Mouse (Mus musculus): Measurements from ENCODE around the gene Atp4a. TPM values are rescaled to one million over a fixed set of nuclear protein-coding genes. Genes with fewer than 3 reads are reported as not detected.

The Atp4a gene
- polyA plus RNA-seq, 1 experiment from 2014 or later: 0.80 TPM

DNA sequence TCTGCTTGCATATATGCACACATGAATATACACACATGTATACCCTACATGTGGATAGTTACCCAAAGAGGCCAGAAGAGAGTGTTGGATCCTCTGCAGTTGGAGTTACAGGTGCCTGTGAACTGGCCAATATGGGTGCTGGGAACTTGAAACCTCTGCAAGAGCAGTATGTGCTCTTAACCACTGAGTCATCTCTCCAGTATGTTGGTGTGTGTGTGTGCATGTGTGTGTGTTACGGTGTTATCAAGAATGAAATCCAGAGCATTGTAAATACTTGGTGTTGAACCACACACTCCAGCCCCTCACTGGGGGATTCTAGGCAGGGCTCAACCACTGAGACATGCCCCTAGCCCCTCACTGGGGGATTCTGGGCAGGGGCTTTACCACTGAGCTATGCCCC is 4.6 kb upstream of the Atp4a start:
- no peak for ATAC-seq
- H3K4me3 ChIP-seq (ENCODE audit: low read depth, low read length): no peak overlapping the region
- WGBS: 62% methylated on average over 1 of the region's 1 CpGs
- no peaks in the 10 kb centered on the region for H3K36me3 ChIP-seq (ENCODE audit: control insufficient read depth, insufficient read depth)
- no peak overlapping the region for H3K9ac ChIP-seq (ENCODE audit: low read depth, low read length)
- no peaks in the 10 kb centered on the region for H3K27me3 ChIP-seq (replicated peaks; ENCODE audit: control insufficient read depth, insufficient read depth, low read length)
- no peaks in the 10 kb centered on the region for H3K9me3 ChIP-seq (ENCODE audit: control insufficient read depth)
- H3K27ac ChIP-seq (ENCODE audit: low read depth, low read length): peak overlapping the region; percentile 83; the same call in 1 of the 2 replicates
- TF ChIP-seq CTCF (IDR thresholded peaks at IDR 0.05; ENCODE audit: low read depth): no peak
- peaks cover 13% of the 10 kb centered on the region; the same call in 1 of the 2 replicates for H3K4me1 ChIP-seq (replicated peaks; ENCODE audit: control insufficient read depth, insufficient read depth, low read length)
- no peak overlapping the region for H3K4me2 ChIP-seq (replicated peaks; ENCODE audit: low read depth)

DNA sequence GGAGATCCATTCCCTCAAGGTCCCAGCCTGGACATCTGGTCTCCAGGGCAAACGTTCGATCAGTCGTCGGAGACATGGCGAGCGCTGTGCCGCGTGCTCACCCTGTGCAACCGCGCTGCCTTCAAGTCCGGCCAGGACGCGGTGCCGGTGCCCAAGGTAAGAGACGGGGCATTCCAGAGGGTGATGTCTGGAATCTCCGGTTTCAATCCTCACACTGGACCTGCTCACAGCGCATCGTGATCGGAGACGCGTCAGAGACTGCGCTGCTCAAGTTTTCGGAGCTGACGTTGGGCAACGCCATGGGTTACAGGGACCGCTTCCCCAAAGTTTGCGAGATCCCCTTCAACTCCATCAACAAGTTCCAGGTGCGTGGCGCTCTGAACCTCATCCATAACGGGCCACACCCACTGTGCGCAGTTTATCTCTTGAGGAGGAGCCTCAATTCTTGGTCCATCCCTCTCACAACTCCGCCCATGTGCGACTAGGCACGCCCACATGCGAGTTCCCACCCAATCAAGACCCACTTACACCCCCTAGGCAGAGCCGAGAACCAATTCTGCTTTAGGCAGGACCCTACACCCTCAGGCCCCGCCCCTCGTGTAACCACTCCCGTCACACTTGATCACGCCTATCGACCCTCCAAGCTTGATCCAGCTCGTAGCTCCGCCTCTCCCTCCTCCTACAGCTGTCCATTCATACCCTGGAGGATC is 5.2 kb downstream of the Atp4a start:
- TF ChIP-seq CTCF (IDR thresholded peaks at IDR 0.05; ENCODE audit: low read depth): no peak
- Histone ChIP-seq H3K36me3 (ENCODE audit: control insufficient read depth, insufficient read depth) (no peaks in the 10 kb centered on the region), H3K4me2 (replicated peaks; ENCODE audit: low read depth) (peak overlapping the region; percentile 66), H3K4me1 (replicated peaks; ENCODE audit: control insufficient read depth, insufficient read depth, low read length) (no peaks in the 10 kb centered on the region), H3K9me3 (ENCODE audit: control insufficient read depth) (no peaks in the 10 kb centered on the region), H3K4me3 (ENCODE audit: low read depth, low read length) (peak overlapping the region; percentile 26), H3K27me3 (replicated peaks; ENCODE audit: control insufficient read depth, insufficient read depth, low read length) (no peaks in the 10 kb centered on the region), H3K9ac (ENCODE audit: low read depth, low read length) (no peak overlapping the region), H3K27ac (ENCODE audit: low read depth, low read length) (no peak overlapping the region)
- ATAC-seq: peak; percentile 90
- 4% methylated on average over 43 of the region's 43 CpGs for whole genome bisulfite sequencing

DNA sequence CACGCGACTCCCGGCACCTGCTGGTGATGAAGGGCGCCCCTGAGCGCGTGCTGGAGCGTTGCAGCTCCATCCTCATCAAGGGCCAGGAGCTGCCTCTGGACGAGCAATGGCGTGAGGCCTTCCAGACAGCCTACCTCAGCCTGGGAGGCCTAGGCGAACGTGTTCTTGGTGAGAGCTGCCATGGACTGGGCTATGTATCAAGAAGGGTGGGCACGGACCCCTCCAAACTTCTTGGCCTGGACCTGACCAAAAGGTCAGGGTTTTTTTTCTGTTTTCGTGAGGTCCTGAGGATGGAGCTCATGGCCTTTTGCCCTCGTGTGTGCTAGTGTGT is 5.7 kb downstream of the Atp4a start:
- Histone ChIP-seq H3K9me3 (ENCODE audit: control insufficient read depth) (no peaks in the 10 kb centered on the region), H3K27me3 (replicated peaks; ENCODE audit: control insufficient read depth, insufficient read depth, low read length) (no peaks in the 10 kb centered on the region), H3K4me2 (replicated peaks; ENCODE audit: low read depth) (peak overlapping the region; percentile 66), H3K9ac (ENCODE audit: low read depth, low read length) (no peak overlapping the region), H3K36me3 (ENCODE audit: control insufficient read depth, insufficient read depth) (no peaks in the 10 kb centered on the region), H3K27ac (ENCODE audit: low read depth, low read length) (no peak overlapping the region), H3K4me1 (replicated peaks; ENCODE audit: control insufficient read depth, insufficient read depth, low read length) (no peaks in the 10 kb centered on the region), H3K4me3 (ENCODE audit: low read depth, low read length) (peak overlapping the region; percentile 26)
- 0 out of 2 replicates have a peak, but pooled peaks have one; percentile 1 for ATAC-seq
- peak; percentile 59 for TF ChIP-seq CTCF (IDR thresholded peaks at IDR 0.05; ENCODE audit: low read depth)
- WGBS: 11% methylated on average over 14 of the region's 14 CpGs

DNA sequence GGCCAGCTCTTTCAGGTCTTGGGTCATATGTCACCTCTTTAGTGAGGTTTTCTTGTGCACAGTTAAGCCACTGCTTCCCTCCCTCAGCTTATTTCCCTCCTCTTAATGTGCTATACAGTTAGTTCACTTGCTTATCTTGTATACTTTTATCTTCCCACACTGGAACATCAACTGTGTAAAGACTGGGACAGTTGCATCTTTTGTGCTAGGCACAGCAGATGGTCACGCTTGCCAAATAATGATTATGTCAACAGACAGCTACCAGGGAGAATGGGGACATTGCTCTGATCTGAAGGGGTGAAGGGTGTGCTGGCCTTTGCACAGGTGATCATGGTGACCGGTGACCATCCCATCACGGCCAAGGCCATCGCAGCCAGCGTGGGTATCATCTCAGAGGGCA is 7.7 kb downstream of the Atp4a start:
- Histone ChIP-seq H3K27ac (ENCODE audit: low read depth, low read length) (no peak overlapping the region), H3K9ac (ENCODE audit: low read depth, low read length) (no peak overlapping the region), H3K9me3 (ENCODE audit: control insufficient read depth) (no peaks in the 10 kb centered on the region), H3K4me1 (replicated peaks; ENCODE audit: control insufficient read depth, insufficient read depth, low read length) (no peaks in the 10 kb centered on the region), H3K4me2 (replicated peaks; ENCODE audit: low read depth) (no peak overlapping the region), H3K36me3 (ENCODE audit: control insufficient read depth, insufficient read depth) (no peaks in the 10 kb centered on the region), H3K27me3 (replicated peaks; ENCODE audit: control insufficient read depth, insufficient read depth, low read length) (no peaks in the 10 kb centered on the region), H3K4me3 (ENCODE audit: low read depth, low read length) (no peak overlapping the region)
- TF ChIP-seq CTCF (IDR thresholded peaks at IDR 0.05; ENCODE audit: low read depth): no peak
- no peak for ATAC-seq
- 94% methylated on average over 5 of the region's 5 CpGs for WGBS

DNA sequence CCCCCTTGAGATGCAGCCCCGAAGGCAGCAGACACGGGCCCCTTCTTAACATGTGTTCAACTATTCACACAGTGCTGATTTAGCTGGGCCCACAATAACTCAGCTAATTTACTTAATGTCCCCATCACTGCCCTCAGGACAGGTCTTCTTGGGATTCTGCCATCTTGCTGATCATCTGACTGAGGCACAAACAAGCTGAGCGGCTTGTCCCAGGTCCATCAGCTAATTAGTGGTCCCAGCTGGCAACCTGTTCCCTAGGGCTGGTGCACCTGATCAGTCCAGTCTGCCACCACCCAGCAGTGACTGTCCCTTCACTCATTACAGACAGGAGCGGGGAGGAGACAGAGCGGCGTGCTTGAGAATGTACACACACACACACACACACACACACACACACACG is 9.3 kb downstream of the Atp4a start:
- no peak for ATAC-seq
- Histone ChIP-seq H3K4me2 (replicated peaks; ENCODE audit: low read depth) (no peak overlapping the region), H3K4me1 (replicated peaks; ENCODE audit: control insufficient read depth, insufficient read depth, low read length) (no peaks in the 10 kb centered on the region), H3K9me3 (ENCODE audit: control insufficient read depth) (no peaks in the 10 kb centered on the region), H3K27ac (ENCODE audit: low read depth, low read length) (no peak overlapping the region), H3K4me3 (ENCODE audit: low read depth, low read length) (no peak overlapping the region), H3K36me3 (ENCODE audit: control insufficient read depth, insufficient read depth) (no peaks in the 10 kb centered on the region), H3K27me3 (replicated peaks; ENCODE audit: control insufficient read depth, insufficient read depth, low read length) (no peaks in the 10 kb centered on the region), H3K9ac (ENCODE audit: low read depth, low read length) (no peak overlapping the region)
- no peak for TF ChIP-seq CTCF (IDR thresholded peaks at IDR 0.05; ENCODE audit: low read depth)
- 87% methylated on average over 7 of the region's 7 CpGs for WGBS

DNA sequence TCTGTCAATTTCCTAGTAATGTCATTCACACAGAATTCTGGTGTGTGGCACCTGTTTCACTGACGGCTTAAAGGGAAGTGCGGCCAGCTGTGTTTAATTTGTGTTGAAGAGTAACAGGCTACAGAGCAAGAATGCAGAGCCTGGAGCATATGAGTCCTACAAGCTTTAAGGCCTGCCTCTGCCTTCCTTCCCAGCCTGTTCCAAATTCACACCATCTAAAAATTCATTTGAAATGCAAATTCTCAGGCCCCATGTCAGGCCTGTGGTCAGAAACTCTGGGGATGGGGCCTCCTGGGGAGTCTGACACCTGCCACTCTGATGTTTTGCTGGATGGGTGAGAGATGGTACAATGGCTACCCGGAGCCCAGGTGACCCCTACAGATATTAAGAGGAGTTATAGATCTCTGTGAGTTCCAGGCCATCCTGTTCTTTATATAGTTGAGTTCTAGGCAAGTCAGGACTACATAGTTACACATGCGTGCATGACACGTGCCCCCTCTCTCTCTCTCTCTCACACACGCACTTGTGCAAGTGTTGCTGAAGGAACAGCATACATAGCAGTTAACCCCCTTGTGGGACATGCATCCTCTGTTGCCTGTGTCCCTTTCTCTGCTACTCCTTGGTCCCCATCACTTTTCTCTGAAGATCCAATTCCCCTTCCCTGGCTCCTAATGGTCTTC is 11.4 kb downstream of the Atp4a start:
- 62% methylated on average over 6 of the region's 6 CpGs for WGBS
- Histone ChIP-seq H3K4me3 (ENCODE audit: low read depth, low read length) (no peak overlapping the region), H3K27ac (ENCODE audit: low read depth, low read length) (no peak overlapping the region), H3K4me1 (replicated peaks; ENCODE audit: control insufficient read depth, insufficient read depth, low read length) (no peaks in the 10 kb centered on the region), H3K9ac (ENCODE audit: low read depth, low read length) (no peak overlapping the region), H3K9me3 (ENCODE audit: control insufficient read depth) (no peaks in the 10 kb centered on the region), H3K4me2 (replicated peaks; ENCODE audit: low read depth) (no peak overlapping the region), H3K36me3 (ENCODE audit: control insufficient read depth, insufficient read depth) (peaks cover 9% of the 10 kb centered on the region), H3K27me3 (replicated peaks; ENCODE audit: control insufficient read depth, insufficient read depth, low read length) (no peaks in the 10 kb centered on the region)
- TF ChIP-seq CTCF (IDR thresholded peaks at IDR 0.05; ENCODE audit: low read depth): no peak
- ATAC-seq: no peak
